Mouse (Mus musculus) layer of hippocampus, adult 18-20 months (tissue): ENCODE results near the gene Ywhae. TPM values are rescaled to one million over a fixed set of nuclear protein-coding genes. Genes with fewer than 3 reads are reported as not detected.

ENCODE experiments used
- DNase-seq, 2 experiments: peaks; one replicate each; pipeline ENCODE4 v3.0.0; 2022; ENCODE audit warnings: low spot score in 2 of 2
- total RNA-seq, 2 experiments: library from RNA; stranded (reverse); gene quantifications; 2 replicates each; pipeline ENCODE4 v1.2.3; 2021

Gene Ywhae
- total RNA-seq, 2 experiments from 2014 or later = 1,181 to 1,213 TPM

- DNase-seq = no peak
Measured at GRCm38 (mm10) chr11:75737806-75738476, 5.3 kb downstream of the Ywhae start.

- no peak for DNase-seq
Measured at GRCm38 (mm10) chr11:75738477-75738821, 5.8 kb downstream of the Ywhae start.

- no peak for DNase-seq
Measured at GRCm38 (mm10) chr11:75740204-75740603, 7.5 kb downstream of the Ywhae start.

- DNase-seq = no peak
Measured at GRCm38 (mm10) chr11:75741615-75742014, 8.9 kb downstream of the Ywhae start.

- no peak for DNase-seq
Measured at GRCm38 (mm10) chr11:75744761-75745160, 12.1 kb downstream of the Ywhae start.

GRCm38 (mm10) chr11:75750537-75750936 lies 17.9 kb downstream of the Ywhae start:
- DNase-seq = no peak

- DNase-seq = no peak
Measured at GRCm38 (mm10) chr11:75751082-75751481, 18.4 kb downstream of the Ywhae start.

GRCm38 (mm10) chr11:75756687-75757086 lies 24.0 kb downstream of the Ywhae start:
- DNase-seq = no peak

- no peak for DNase-seq
Measured at GRCm38 (mm10) chr11:75758553-75758952, 25.9 kb downstream of the Ywhae start.

- DNase-seq = no peak
Measured at GRCm38 (mm10) chr11:75760785-75761184, 28.1 kb downstream of the Ywhae start.

- DNase-seq = no peak
Measured at GRCm38 (mm10) chr11:75762708-75763107, 30.0 kb downstream of the Ywhae start.

GRCm38 (mm10) chr11:75764521-75765023 lies 31.9 kb downstream of the Ywhae start:
- DNase-seq = no peak

GRCm38 (mm10) chr11:75765161-75765560 lies 32.5 kb downstream of the Ywhae start:
- no peak for DNase-seq

GRCm38 (mm10) chr11:75767014-75767413 lies 34.3 kb downstream of the Ywhae start:
- DNase-seq = no peak

GRCm38 (mm10) chr11:75768091-75768989 lies 35.7 kb downstream of the Ywhae start:
- peak; percentile 49 to 80 for DNase-seq

- DNase-seq = peak; percentile 72 to 87
Measured at GRCm38 (mm10) chr11:75769206-75769605, 36.5 kb downstream of the Ywhae start.

GRCm38 (mm10) chr11:75772562-75772961 lies 39.9 kb downstream of the Ywhae start:
- no peak for DNase-seq

- no peak for DNase-seq
Measured at GRCm38 (mm10) chr11:75775919-75776318, 43.2 kb downstream of the Ywhae start.

- peak in 1 of 2 experiments; percentile 73 for DNase-seq
Measured at GRCm38 (mm10) chr11:75781919-75782318, 49.2 kb downstream of the Ywhae start.

GRCm38 (mm10) chr11:75783799-75784198 lies 51.1 kb downstream of the Ywhae start:
- no peak for DNase-seq

- DNase-seq = no peak
Measured at GRCm38 (mm10) chr11:75785897-75786296, 53.2 kb downstream of the Ywhae start.

GRCm38 (mm10) chr11:75792535-75792934 lies 59.9 kb downstream of the Ywhae start:
- DNase-seq = no peak
